Mouse (Mus musculus) kidney, postnatal 4 days (tissue): ENCODE measurements around the gene Cenpp.

Source experiments
- DNase-seq, 2 experiments: peaks; one replicate each; pipeline ENCODE4 v3.0.0; 2021; ENCODE audit warnings: mixed read lengths in 2 of 2

The Cenpp gene

DNA sequence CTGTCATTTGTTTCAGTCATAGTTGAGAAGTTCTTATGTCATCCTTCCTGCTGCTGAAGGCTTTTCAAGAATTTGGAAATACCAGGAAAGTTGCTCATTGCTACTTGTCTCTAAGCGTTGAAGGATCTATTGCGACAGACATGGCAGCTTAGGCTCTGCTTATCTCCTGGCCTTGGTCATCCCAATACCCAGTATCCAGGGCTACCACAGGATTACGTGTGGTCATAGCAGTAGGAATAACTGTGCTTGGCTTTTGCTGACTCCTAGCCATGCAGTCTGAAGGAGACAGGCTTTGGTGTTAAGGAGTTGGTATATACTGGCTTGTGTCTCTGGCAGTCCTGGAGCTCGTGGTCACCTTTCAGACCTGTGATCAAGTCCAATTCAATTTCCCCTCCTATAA lies 192.3 kb downstream of the Cenpp start:
- no peak for DNase-seq

DNA sequence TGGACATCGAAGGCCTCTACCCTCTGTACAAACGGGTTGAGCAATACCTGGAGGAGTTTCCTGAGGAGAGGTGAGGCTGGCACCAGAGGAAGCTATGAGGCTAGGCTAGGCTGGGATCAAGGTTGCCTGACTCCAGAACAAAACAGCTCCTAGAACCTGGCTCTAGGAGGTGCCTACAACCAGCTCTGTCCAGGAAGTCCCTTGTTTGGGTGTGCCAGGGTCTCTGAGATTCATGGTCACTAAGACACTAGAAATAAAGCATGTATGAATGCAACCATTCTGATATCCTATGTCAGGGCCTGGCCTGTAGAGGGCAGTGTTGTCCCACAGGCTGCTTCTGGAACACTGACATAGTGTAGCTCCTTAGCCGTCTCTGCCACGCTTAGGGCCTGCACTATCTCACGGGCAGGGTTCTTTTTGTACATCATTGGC lies 203.3 kb downstream of the Cenpp start:
- peak; percentile 90 to 91 for DNase-seq

DNA sequence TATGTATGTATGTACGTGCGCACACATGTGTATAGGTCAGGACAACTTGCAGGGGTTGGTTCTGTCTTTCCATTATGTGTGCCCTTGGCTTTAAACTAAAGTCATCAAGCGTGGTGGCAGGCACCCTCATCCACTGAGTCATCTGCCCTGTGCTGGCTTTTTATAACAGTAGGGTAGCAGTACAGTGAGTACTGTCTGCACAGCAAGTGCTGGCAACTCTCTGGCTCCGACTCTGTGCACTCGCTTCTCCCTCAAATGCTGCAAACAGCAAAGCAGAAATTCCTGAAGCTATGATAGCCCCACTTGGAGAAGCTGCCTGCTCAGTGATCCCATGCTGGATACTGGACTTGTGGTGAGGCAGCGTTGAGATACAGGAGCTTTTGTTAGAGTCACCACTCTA lies 208.1 kb downstream of the Cenpp start:
- no peak for DNase-seq

GRCm38 (mm10) chr13:49436170-49436569 lies 216.4 kb downstream of the Cenpp start:
- DNase-seq: no peak

- DNase-seq: no peak
Observed at GRCm38 (mm10) chr13:49435745-49436144, 216.8 kb downstream of the Cenpp start.

DNA sequence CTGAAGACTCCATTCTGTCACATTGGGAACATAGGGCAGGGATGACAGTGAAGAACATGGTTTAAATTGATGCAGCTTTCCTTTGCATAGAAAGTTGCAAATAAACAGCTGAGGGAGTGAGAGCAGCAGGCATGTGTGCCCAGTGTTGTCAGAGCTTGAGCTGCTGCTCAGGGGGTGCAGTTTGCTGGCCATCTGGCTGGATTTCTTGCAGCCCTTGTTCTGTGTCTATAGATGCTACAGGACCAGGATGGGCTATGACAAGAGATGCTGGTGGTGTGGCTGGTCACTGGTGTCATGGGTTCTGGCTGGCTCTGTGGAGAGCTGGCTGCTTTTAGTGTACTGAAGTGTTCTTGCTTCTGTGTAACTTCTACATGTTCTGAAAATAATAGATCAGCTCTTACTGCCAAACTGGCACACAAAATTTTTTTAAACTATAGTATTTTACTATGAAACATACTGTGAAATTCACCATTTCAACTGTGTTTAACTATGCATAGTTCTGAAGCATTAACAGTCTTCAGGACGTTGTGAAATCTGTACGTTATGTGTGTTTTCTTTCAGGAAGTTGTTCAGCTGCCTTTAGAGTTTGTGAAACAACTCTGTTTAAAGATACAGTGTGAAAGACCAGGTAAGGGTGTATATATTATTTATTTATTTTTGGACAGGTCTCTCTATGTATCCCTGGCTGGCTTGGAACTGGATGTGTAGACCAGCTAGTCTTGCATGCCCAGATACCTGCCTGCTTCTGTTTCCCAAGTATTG lies 219.1 kb downstream of the Cenpp start:
- DNase-seq: no peak

DNA sequence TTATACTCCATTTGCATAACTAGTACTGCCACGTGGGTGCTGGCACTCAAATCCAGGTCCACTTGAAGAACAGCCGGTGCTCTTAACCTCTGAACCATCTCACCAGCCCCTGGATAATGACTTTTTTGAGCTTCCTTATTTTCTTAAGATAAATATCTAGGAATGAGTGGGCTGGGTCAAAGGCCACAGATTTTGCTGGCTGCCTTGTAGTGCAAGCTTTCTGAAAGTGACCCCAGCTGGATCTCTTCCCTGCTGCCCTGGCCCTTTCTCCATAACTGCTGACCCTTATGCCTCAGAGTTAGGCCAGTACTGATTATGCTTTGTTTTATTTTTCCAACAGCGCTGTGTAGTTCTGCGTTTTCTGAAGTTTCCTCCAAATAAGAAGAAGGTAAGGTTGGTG lies 222.1 kb downstream of the Cenpp start:
- peak; percentile 29 to 56 for DNase-seq

DNA sequence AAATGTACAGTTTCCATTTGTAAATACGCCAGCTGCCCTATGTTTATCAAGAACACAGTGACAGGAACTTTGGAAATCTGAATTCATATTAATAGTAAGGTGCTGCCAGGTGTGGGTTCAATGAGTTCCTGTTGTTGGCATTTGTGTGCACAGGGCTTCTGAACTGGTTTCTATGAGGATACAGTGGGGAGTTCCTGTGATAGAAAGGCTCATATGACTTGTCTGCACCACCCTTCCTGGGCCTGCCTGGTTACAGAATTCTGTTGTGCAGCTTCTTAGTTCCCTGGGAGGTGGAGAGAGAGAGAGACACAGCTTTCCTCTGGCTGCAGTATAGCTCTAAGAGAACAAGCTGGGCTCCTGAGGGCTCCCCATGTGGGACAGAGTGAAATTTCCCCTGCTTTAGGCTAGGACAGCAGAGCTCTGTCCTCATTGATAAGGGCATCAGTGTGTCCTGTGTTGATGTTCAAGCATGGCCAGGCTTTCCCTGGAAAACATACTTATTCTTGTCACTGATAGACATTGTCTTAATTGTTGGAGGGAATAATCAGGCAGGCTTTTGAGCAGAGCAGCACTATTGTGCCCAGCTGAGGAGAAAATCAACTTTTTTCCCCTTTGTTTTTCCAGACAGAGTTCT lies 224.4 kb downstream of the Cenpp start:
- DNase-seq: no peak

- no peak for DNase-seq
Observed at GRCm38 (mm10) chr13:49426736-49427135, 225.8 kb downstream of the Cenpp start.

- DNase-seq: no peak
Observed at GRCm38 (mm10) chr13:49421959-49422358, 230.6 kb downstream of the Cenpp start.

- peak; percentile 41 to 65 for DNase-seq
Observed at GRCm38 (mm10) chr13:49421606-49421917, 231.0 kb downstream of the Cenpp start.

DNA sequence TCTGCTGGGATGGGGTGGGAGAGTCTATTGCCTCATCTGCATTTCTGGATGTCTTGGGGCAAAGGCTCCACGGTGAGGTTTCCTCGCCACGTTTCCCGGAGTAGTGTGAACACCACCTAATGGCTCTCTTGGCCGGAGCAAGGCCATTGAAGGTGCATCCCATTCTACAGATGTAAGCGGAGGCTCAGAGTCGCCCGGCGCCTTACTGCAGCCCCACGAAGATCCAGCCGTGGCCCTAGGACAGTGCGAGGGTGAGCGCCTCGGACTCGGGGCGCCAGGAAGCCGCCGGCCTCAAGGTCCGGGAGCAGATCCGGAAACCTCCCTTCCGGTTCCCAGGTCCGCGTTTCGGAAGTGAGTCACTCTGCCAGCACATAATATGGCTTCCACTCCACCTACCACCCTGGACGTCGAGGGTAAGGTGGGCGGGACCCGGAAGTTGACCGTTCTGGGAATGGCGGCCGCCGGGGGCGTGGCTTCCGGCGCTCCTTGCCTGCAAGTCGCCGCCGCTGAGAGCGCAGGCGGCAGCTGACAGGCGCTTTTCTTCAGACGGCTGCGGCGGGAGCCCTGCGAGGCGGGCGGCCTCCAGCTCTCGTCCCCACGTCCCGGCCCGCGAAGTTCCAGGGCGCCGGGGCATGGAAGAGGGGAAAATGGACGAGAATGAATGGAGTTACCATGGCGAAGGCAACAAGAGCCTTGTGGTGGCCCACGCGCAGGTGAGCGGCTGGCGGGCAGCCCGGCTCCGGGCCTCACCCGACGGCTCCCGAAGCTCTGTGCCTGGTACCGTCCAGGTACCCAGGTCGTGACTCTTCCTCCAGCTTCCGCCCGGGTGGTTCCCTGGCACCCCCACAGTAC lies 231.6 kb downstream of the Cenpp start, which contains the start of gene Ippk:
Ippk (plus strand) TSS at position 496 of the 852 bp plus-strand sequence.
- peak; percentile 99 for DNase-seq
